9 mouse cellular contexts compared by ENCODE assay signal in the genomic region with DNA sequence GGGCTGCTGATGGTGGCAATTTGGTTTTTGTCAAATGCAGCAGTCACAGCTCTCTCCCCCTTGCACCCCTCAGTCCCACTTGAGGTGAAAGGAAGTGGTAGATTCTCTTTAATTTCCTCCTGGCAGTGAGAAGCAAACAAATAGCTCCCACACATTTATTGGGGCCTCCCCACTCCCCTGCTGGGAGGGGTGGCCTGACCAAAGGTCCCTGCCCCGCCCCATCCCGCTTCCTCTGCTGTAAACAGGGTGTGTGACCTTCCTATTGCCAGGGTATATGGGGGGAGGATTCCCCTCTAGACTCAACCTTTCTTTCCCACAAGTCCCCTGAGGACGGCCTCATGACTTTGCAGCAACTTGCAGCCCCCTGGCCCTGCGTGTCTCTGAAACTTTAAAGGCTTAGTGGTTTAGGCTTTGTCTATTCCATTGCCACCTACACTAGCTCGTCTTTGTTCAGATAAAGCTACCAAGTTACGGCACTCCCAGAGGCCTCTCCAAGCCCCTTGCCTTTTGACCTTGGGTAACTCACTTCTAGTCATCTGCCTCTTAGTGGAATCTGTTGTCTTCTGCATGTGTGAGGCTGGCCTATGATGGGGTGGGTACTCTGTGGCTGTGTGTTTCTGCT. TPM values are rescaled to one million over a fixed set of nuclear protein-coding genes. Genes with fewer than 3 reads are reported as not detected.
DNase-seq lines count a peak whose midpoint lies in the region; ATAC-seq and TF ChIP-seq lines count a peak whose summit lies in the region.
"Had no signal": no experiment of that assay in that cellular context is flagged by ENCODE, and none has a peak within 500 bp of the region (broad histone marks: within the 10 kb centered on the region; RNA-seq: fewer than 3 reads in every experiment).

No protein-coding gene starts in this region.

- peaks cover 5% of the 10 kb centered on the region; the same call in 1 of the 2 replicates for H3K4me1 ChIP-seq in lung, postnatal 0 days (ENCODE audit: insufficient read depth, low read depth, low read length)
- peaks cover 8% of the 10 kb centered on the region for H3K4me1 ChIP-seq in neural tube, embryonic 15.5 days

- TF ChIP-seq EP300 in lung, postnatal 0 days (IDR thresholded peaks at IDR 0.05) = no peak

- no peaks in the 10 kb centered on the region for H3K9me3 ChIP-seq in lung, postnatal 0 days (ENCODE audit: low read length)
- H3K9me3 ChIP-seq in neural tube, embryonic 15.5 days (replicated peaks) = no peaks in the 10 kb centered on the region

- no peaks in the 10 kb centered on the region for H3K27me3 ChIP-seq in lung, postnatal 0 days (replicated peaks; ENCODE audit: insufficient read depth, low read length)
- H3K27me3 ChIP-seq in neural tube, embryonic 15.5 days (replicated peaks) = no peaks in the 10 kb centered on the region

- H3K27ac ChIP-seq in lung, postnatal 0 days (ENCODE audit: low read length) = no peak overlapping the region
- no peak overlapping the region for H3K27ac ChIP-seq in neural tube, embryonic 15.5 days (replicated peaks)

- no peak overlapping the region for H3K9ac ChIP-seq in lung, postnatal 0 days (replicated peaks; ENCODE audit: low read depth)
- no peak overlapping the region for H3K9ac ChIP-seq in neural tube, embryonic 15.5 days (replicated peaks)

- DNase-seq in lung, postnatal 10 days = peak; percentile 76
- DNase-seq in lung, postnatal 0 days (ENCODE audit: low spot score) = no peak
- peak; percentile 38 to 45 for DNase-seq in heart, postnatal 36 days
- DNase-seq in yolk sac, embryonic 10.5 days (ENCODE audit: low spot score) = peak; percentile 26
- no peak for DNase-seq in layer of hippocampus, adult 9-11 months
- DNase-seq in frontal cortex, postnatal 14 days (ENCODE audit: low spot score in 2 of 2) = no peak

- intact Hi-C loops in heart, postnatal 36 days (cut with DNase I) = no loop called here

- WGBS in lung, postnatal 0 days = 44% methylated on average over 6 of the region's 6 CpGs
- WGBS in neural tube, embryonic 15.5 days = 20% methylated on average over 6 of the region's 6 CpGs

- no peak overlapping the region for H3K4me2 ChIP-seq in lung, postnatal 0 days (replicated peaks; ENCODE audit: low read depth, low read length)
- H3K4me2 ChIP-seq in neural tube, embryonic 15.5 days = no peak overlapping the region

- no peak overlapping the region for H3K4me3 ChIP-seq in lung, postnatal 0 days (ENCODE audit: low read depth, low read length)
- no peak overlapping the region for H3K4me3 ChIP-seq in neural tube, embryonic 15.5 days (replicated peaks)

- no peaks in the 10 kb centered on the region for H3K36me3 ChIP-seq in lung, postnatal 0 days (ENCODE audit: insufficient read depth, low read length)
- H3K36me3 ChIP-seq in neural tube, embryonic 15.5 days = peaks cover 38% of the 10 kb centered on the region

- ATAC-seq in lung, postnatal 0 days = no peak
- 0 out of 2 replicates have a peak, but pooled peaks have one; percentile 15 for ATAC-seq in megakaryocyte progenitor cell, adult 5-6 weeks (replicated peaks; ENCODE audit: poor library complexity)
- ATAC-seq in neural tube, embryonic 15.5 days (ENCODE audit: low FRiP score) = no peak

- TF ChIP-seq CTCF in lung, postnatal 0 days (IDR thresholded peaks at IDR 0.05) = no peak

RNA-seq across cellular contexts. Expression of a gene that starts 4.3 kb away (rescaled TPM):
- 3.4 and 4.2 TPM in 2 replicates for polyA plus RNA-seq in lung, postnatal 0 days (2015; fragmentation: Nextera tagmentation; extraction: Ambion mirVana)
- 10 to 100 TPM; 20.1 to 20.7 TPM for total RNA-seq in heart, postnatal 36 days (2021)
- total RNA-seq in megakaryocyte progenitor cell, adult 5-6 weeks (2015) = 112 and 126 TPM in 2 replicates
- total RNA-seq in megakaryocyte progenitor cell, adult 5-6 weeks (2017) = 25.2 and 32.7 TPM in 2 replicates
- 3.5 and 4.4 TPM in 2 replicates for polyA plus RNA-seq in neural tube, embryonic 15.5 days (2015; fragmentation: Nextera tagmentation; extraction: Ambion mirVana)

RNA-seq across cellular contexts. Expression of a gene that starts 42.6 kb away (rescaled TPM):
- polyA plus RNA-seq in lung, postnatal 0 days (2015; fragmentation: Nextera tagmentation; extraction: Ambion mirVana) = 10.5 and 11.4 TPM in 2 replicates
- total RNA-seq in heart, postnatal 36 days (2021) = 10 to 100 TPM; 10.5 to 11.8 TPM
- 8.6 and 12.0 TPM in 2 replicates for total RNA-seq in megakaryocyte progenitor cell, adult 5-6 weeks (2015)
- 18.2 and 20.8 TPM in 2 replicates for total RNA-seq in megakaryocyte progenitor cell, adult 5-6 weeks (2017)
- polyA plus RNA-seq in neural tube, embryonic 15.5 days (2015; fragmentation: Nextera tagmentation; extraction: Ambion mirVana) = 20.8 and 20.9 TPM in 2 replicates

RNA-seq across cellular contexts. Expression of a gene that starts 48.5 kb away (rescaled TPM):
- 0.12 TPM in 1 of 2 replicates, not detected in the other for polyA plus RNA-seq in lung, postnatal 0 days (2015; fragmentation: Nextera tagmentation; extraction: Ambion mirVana)
- total RNA-seq in heart, postnatal 36 days (2021) = not detected
- not detected in 2 replicates for total RNA-seq in megakaryocyte progenitor cell, adult 5-6 weeks (2015)
- not detected in 2 replicates for total RNA-seq in megakaryocyte progenitor cell, adult 5-6 weeks (2017)
- 0.14 TPM in 1 of 2 replicates, not detected in the other for polyA plus RNA-seq in neural tube, embryonic 15.5 days (2015; fragmentation: Nextera tagmentation; extraction: Ambion mirVana)
- polyA plus RNA-seq: heart, embryonic 14.5 days had no signal

Comparison
In these comparisons a context has a peak if more than half of its experiments do, and no peak if none do; other contexts are left out.
1. DNase-seq: peak in lung, postnatal 10 days (single experiment), heart, postnatal 36 days (2 of 2) and yolk sac, embryonic 10.5 days (single experiment); none in lung, postnatal 0 days (single experiment), layer of hippocampus, adult 9-11 months (single experiment) and frontal cortex, postnatal 14 days (0 of 2).